Mouse (Mus musculus): ENCODE data around the gene Ppp1r15a. TPM values are rescaled to one million over a fixed set of nuclear protein-coding genes. Genes with fewer than 3 reads are reported as not detected.

The Ppp1r15a gene
- total and polyA plus RNA-seq, 2 experiments from 2014 or later: 17.4 to 18.7 TPM

DNA sequence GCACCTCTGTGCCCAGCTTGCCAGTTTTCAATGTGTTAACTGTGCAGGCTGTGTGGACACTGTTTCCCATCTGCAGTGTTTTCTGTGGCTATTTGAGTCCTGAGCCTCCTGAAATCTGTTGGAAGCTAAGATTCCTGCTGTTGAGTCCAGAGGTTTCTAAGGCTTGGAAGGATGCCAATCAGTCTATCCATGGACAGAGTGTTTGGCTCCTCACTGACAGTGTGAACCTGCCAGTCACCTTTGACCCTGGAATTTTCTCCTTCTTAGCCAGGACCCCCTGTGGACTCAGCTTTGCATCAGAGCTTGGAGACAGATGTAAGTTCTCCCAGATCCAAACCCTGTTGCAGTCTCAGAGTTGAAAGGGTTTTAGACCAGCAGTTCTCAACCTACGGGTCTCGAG lies 14.1 kb upstream of the Ppp1r15a start:
- Histone ChIP-seq H3K27me3 (ENCODE audit: insufficient read depth, low read length) (no peaks in the 10 kb centered on the region), H3K4me1 (ENCODE audit: insufficient read depth, low read length) (peaks cover 4% of the 10 kb centered on the region; the same call in 1 of the 2 replicates), H3K27ac (ENCODE audit: low read depth, low read length) (no peak overlapping the region), H3K4me2 (ENCODE audit: low read depth, low read length, poor library complexity, severe bottlenecking) (no peak overlapping the region), H3K4me3 (ENCODE audit: low read depth, low read length) (no peak overlapping the region), H3K9me3 (ENCODE audit: low read length) (no peaks in the 10 kb centered on the region), H3K9ac (replicated peaks; ENCODE audit: low read length, poor library complexity, severe bottlenecking) (no peak overlapping the region), H3K36me3 (ENCODE audit: insufficient read depth, low read length) (no peaks in the 10 kb centered on the region)
- 43% methylated on average over 2 of the region's 2 CpGs for WGBS
- no peak for ATAC-seq (ENCODE audit: low FRiP score)
- TF ChIP-seq CTCF (IDR thresholded peaks at IDR 0.05): no peak
- peak; percentile 10 for DNase-seq (ENCODE audit: low spot score)

DNA sequence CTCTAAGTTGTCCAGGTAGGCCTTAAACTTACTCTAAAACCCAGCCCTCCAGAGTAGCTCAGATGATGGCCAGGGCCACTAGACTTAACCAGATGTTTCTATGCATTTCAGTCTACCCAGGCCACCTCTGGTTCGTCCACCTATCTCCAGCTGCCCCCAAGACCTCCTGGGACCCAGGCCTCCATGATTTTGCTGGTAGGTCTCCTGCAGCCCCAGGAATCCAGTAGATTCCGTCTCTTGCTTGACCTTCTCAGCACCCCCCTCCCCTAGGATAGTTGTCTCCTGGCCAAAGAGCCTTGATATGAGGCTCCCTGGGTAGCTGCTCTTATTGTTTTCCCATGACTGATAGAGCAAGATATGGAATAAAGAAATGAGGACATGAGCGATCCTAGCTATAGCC lies 13.0 kb upstream of the Ppp1r15a start:
- H3K4me3 ChIP-seq (ENCODE audit: low read depth, low read length): no peak overlapping the region
- no peaks in the 10 kb centered on the region for H3K36me3 ChIP-seq (ENCODE audit: insufficient read depth, low read length)
- WGBS: 78% methylated on average over 3 of the region's 3 CpGs
- H3K9me3 ChIP-seq (ENCODE audit: low read length): no peaks in the 10 kb centered on the region
- H3K9ac ChIP-seq (replicated peaks; ENCODE audit: low read length, poor library complexity, severe bottlenecking): no peak overlapping the region
- TF ChIP-seq CTCF (IDR thresholded peaks at IDR 0.05): no peak
- no peak for DNase-seq (ENCODE audit: low spot score)
- no peak for ATAC-seq (ENCODE audit: low FRiP score)
- no peak overlapping the region for H3K4me2 ChIP-seq (ENCODE audit: low read depth, low read length, poor library complexity, severe bottlenecking)
- peaks cover 4% of the 10 kb centered on the region; the same call in 1 of the 2 replicates for H3K4me1 ChIP-seq (ENCODE audit: insufficient read depth, low read length)
- no peak overlapping the region for H3K27ac ChIP-seq (ENCODE audit: low read depth, low read length)
- no peaks in the 10 kb centered on the region for H3K27me3 ChIP-seq (ENCODE audit: insufficient read depth, low read length)

DNA sequence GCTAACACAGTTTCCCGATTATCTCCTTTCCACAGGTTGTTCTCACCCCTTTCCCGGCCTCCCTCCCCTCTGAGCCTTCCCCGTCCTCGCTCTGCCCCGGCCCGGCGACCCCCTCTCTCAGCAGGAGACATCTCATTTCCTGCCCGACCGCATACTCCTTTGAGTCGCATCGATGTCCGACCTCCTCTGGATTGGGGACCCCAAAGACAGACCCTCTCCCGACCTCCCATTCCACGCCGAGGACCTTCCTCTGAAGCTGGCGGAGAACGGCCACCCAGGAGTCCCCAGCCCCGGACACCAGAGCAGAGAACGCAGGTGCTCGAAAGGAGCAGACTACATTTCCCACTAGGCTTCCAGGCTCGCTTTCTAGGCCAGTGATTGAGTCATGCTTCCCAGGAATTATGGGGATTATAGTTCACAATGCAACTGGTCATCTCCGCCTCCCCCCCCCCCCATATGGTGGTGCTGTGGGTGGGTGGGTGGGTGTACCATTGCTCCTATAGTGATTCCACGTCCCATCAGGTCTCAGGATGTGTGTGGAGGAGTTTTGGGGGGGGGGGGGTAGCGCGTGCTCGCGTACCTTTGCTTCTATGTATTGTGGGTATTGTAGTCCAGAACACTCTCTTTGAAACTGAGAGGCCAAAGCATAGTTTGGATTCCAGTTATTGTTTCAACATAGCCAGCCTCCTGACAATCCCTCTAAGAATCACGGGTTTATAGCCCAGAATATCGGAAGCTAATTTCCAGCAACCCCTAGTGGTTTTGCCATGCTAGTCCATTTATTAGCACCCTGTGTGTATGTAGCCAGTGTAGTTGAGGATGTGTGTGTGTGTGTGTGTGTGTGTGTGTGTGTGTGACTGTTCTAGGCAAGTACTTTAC lies 12.3 kb upstream of the Ppp1r15a start:
- H3K27ac ChIP-seq (ENCODE audit: low read depth, low read length): peak overlapping the region; percentile 80
- under 1% methylated on average over 28 of the region's 29 CpGs for WGBS
- H3K36me3 ChIP-seq (ENCODE audit: insufficient read depth, low read length): no peaks in the 10 kb centered on the region
- H3K27me3 ChIP-seq (ENCODE audit: insufficient read depth, low read length): no peaks in the 10 kb centered on the region
- peak overlapping the region; percentile 73 for H3K9ac ChIP-seq (replicated peaks; ENCODE audit: low read length, poor library complexity, severe bottlenecking)
- H3K9me3 ChIP-seq (ENCODE audit: low read length): no peaks in the 10 kb centered on the region
- TF ChIP-seq CTCF (IDR thresholded peaks at IDR 0.05): peak; percentile 63
- ATAC-seq (ENCODE audit: low FRiP score) (peak; percentile 87), DNase-seq (ENCODE audit: low spot score) (peak; percentile 88)
- peak overlapping the region; percentile 60 for H3K4me3 ChIP-seq (ENCODE audit: low read depth, low read length)
- peaks cover 4% of the 10 kb centered on the region; the same call in 1 of the 2 replicates for H3K4me1 ChIP-seq (ENCODE audit: insufficient read depth, low read length)
- peak overlapping the region; percentile 77 for H3K4me2 ChIP-seq (ENCODE audit: low read depth, low read length, poor library complexity, severe bottlenecking)

DNA sequence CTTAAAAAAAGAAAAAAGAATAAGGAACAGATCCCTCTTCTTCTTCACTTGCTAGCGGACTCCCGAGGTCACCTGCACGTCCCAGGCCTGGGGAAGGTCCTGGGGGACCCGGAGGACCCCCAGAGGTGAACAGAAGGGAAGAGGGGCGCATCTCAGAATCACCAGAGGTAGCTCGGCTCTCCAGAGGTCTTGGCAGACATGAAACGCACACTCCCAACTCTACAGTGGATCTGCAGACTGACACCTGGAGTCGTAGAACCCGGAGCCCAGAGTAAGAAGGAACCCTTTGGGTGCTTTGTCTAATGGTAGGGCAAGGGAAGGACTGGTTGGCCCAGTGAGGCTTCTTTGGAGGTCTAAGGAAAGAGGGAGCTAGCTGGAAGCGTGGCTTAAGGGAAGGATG lies 11.5 kb upstream of the Ppp1r15a start:
- Histone ChIP-seq H3K27me3 (ENCODE audit: insufficient read depth, low read length) (no peaks in the 10 kb centered on the region), H3K9ac (replicated peaks; ENCODE audit: low read length, poor library complexity, severe bottlenecking) (peak overlapping the region; percentile 73), H3K27ac (ENCODE audit: low read depth, low read length) (peak overlapping the region; percentile 80), H3K9me3 (ENCODE audit: low read length) (no peaks in the 10 kb centered on the region), H3K36me3 (ENCODE audit: insufficient read depth, low read length) (no peaks in the 10 kb centered on the region), H3K4me2 (ENCODE audit: low read depth, low read length, poor library complexity, severe bottlenecking) (peak overlapping the region; percentile 77), H3K4me1 (ENCODE audit: insufficient read depth, low read length) (peaks cover 4% of the 10 kb centered on the region; the same call in 1 of the 2 replicates), H3K4me3 (ENCODE audit: low read depth, low read length) (peak overlapping the region; percentile 60)
- no peak for TF ChIP-seq CTCF (IDR thresholded peaks at IDR 0.05)
- ATAC-seq (ENCODE audit: low FRiP score): no peak
- no peak for DNase-seq (ENCODE audit: low spot score)
- WGBS: 80% methylated on average over 10 of the region's 10 CpGs

DNA sequence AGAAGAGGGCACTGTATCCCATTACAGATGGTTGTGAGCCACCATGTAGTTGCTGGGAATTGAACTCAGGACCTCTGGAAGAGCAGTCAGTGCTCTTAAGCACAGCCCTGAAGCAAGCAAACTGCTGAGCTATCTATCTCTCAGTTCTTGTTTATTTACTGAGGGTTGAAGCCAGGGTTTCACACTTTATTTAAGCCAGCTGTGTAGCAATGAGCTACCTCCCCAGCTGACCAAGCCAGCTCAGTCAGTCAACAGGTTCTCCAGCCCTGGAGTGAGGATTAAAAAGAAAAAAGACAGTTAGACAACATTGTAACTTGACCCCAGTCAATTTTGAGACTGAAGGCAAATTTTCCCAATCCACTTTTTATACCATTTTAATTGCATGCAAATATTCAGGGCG lies 9.6 kb upstream of the Ppp1r15a start:
- Histone ChIP-seq H3K4me3 (ENCODE audit: low read depth, low read length) (no peak overlapping the region), H3K4me2 (ENCODE audit: low read depth, low read length, poor library complexity, severe bottlenecking) (no peak overlapping the region), H3K4me1 (ENCODE audit: insufficient read depth, low read length) (peaks cover 4% of the 10 kb centered on the region; the same call in 1 of the 2 replicates), H3K27ac (ENCODE audit: low read depth, low read length) (no peak overlapping the region), H3K9me3 (ENCODE audit: low read length) (no peaks in the 10 kb centered on the region), H3K36me3 (ENCODE audit: insufficient read depth, low read length) (no peaks in the 10 kb centered on the region), H3K9ac (replicated peaks; ENCODE audit: low read length, poor library complexity, severe bottlenecking) (no peak overlapping the region), H3K27me3 (ENCODE audit: insufficient read depth, low read length) (no peaks in the 10 kb centered on the region)
- TF ChIP-seq CTCF (IDR thresholded peaks at IDR 0.05): 0 out of 2 replicates have a peak, but pooled peaks have one; percentile 15
- ATAC-seq (ENCODE audit: low FRiP score) (no peak), DNase-seq (ENCODE audit: low spot score) (no peak)
- WGBS: 85% methylated on average over 1 of the region's 1 CpGs

DNA sequence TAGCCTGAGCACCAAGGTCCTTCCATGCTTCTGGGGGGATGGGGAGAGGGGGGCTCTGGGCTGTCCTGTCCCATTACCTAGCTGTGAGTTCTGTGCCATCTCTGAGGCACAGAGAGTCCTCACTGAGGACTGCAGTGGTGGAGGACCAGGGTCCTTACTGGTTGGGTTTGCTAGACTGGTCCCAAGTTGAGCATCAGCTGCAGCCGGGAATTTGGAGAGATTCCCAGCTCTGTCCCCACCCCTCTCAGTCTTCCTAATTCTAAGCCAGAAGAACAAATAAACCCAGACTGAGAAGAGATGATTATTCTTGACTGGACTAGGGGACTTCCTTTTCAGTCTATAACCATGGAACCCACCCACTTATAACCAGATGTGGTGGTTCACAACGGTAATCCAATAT lies 4.6 kb upstream of the Ppp1r15a start:
- Histone ChIP-seq H3K4me3 (ENCODE audit: low read depth, low read length) (no peak overlapping the region), H3K27ac (ENCODE audit: low read depth, low read length) (no peak overlapping the region), H3K9me3 (ENCODE audit: low read length) (no peaks in the 10 kb centered on the region), H3K4me1 (ENCODE audit: insufficient read depth, low read length) (no peaks in the 10 kb centered on the region), H3K9ac (replicated peaks; ENCODE audit: low read length, poor library complexity, severe bottlenecking) (0 out of 2 replicates have a peak overlapping the region, but pooled peaks have one; percentile 29), H3K4me2 (ENCODE audit: low read depth, low read length, poor library complexity, severe bottlenecking) (no peak overlapping the region), H3K27me3 (ENCODE audit: insufficient read depth, low read length) (no peaks in the 10 kb centered on the region), H3K36me3 (ENCODE audit: insufficient read depth, low read length) (no peaks in the 10 kb centered on the region)
- ATAC-seq (ENCODE audit: low FRiP score) (no peak), DNase-seq (ENCODE audit: low spot score) (no peak)
- TF ChIP-seq CTCF (IDR thresholded peaks at IDR 0.05): no peak
- WGBS: 64% methylated on average over 2 of the region's 2 CpGs
